Mouse (Mus musculus) testis, adult 2 months (tissue): ENCODE data around the gene Man2a2. TPM values are rescaled to one million over a fixed set of nuclear protein-coding genes. Genes with fewer than 3 reads are reported as not detected.

Experiments used
- H3K27ac ChIP-seq: fragments of 200-500 bp; 2 replicates; pipeline ENCODE4 v1.5.1; 2012; ENCODE audit warnings: low read depth, low read length; ENCODE audit not compliant: control insufficient read depth, insufficient read depth
- H3K27me3 ChIP-seq: fragments of 200-500 bp; 2 replicates; pipeline ENCODE4 v1.6.1; 2012; ENCODE audit warnings: mild to moderate bottlenecking, low read length, moderate library complexity; ENCODE audit not compliant: control insufficient read depth, insufficient read depth
- H3K36me3 ChIP-seq: fragments of 200-500 bp; 2 replicates; pipeline ENCODE4 v1.6.1; 2012; ENCODE audit warnings: mild to moderate bottlenecking, low read length; ENCODE audit not compliant: control insufficient read depth, insufficient read depth
- H3K4me1 ChIP-seq: fragments of 200-500 bp; 2 replicates; pipeline ENCODE4 v1.6.1; 2012; ENCODE audit warnings: low read length; ENCODE audit not compliant: control insufficient read depth, insufficient read depth
- H3K4me3 ChIP-seq: fragments of 200-500 bp; 2 replicates; pipeline ENCODE4 v1.5.1; 2012; ENCODE audit warnings: low read depth, mild to moderate bottlenecking, low read length, moderate library complexity, mixed read lengths; ENCODE audit not compliant: control insufficient read depth
- CTCF ChIP-seq: fragments of 200-500 bp; IDR thresholded peaks from 2 replicates; pipeline ENCODE4 v1.5.1; 2012; ENCODE audit warnings: low read depth, mild to moderate bottlenecking, inconsistent platforms, low read length, moderate library complexity; ENCODE audit not compliant: control insufficient read depth, insufficient read depth, insufficient replicate concordance
- POLR2A ChIP-seq: fragments of 200-500 bp; IDR thresholded peaks from 2 replicates; pipeline ENCODE4 v1.6.1; 2012; ENCODE audit warnings: low read depth, mild to moderate bottlenecking, inconsistent platforms, low read length, moderate library complexity; ENCODE audit not compliant: control insufficient read depth
- polyA plus RNA-seq: library from polyadenylated mRNA; depleted of rRNA; stranded (reverse); fragments of >200 nt; gene quantifications from 2 replicates; pipeline ENCODE4 v1.2.3, GENCODE M21; 2012

Man2a2 gene
- polyA plus RNA-seq, 1 experiment: 71.5 TPM

- no peaks in the 10 kb centered on the region for H3K27me3 ChIP-seq
- no peak overlapping the region for H3K4me3 ChIP-seq
- no peaks in the 10 kb centered on the region for H3K36me3 ChIP-seq
- no peak for TF ChIP-seq CTCF
- TF ChIP-seq POLR2A: no peak
- no peak overlapping the region for H3K27ac ChIP-seq
- peaks cover 4% of the 10 kb centered on the region for H3K4me1 ChIP-seq
Observed at GRCm38 (mm10) chr7:80374733-80375132, 3.6 kb upstream of the Man2a2 start.

- Histone ChIP-seq H3K4me1 (peaks cover 4% of the 10 kb centered on the region), H3K27me3 (no peaks in the 10 kb centered on the region), H3K27ac (no peak overlapping the region), H3K4me3 (no peak overlapping the region), H3K36me3 (no peaks in the 10 kb centered on the region)
- TF ChIP-seq POLR2A: no peak
- no peak for TF ChIP-seq CTCF
Observed at GRCm38 (mm10) chr7:80374280-80374679, 3.1 kb upstream of the Man2a2 start.

GRCm38 (mm10) chr7:80373850-80374249, 2.7 kb upstream of the Man2a2 start:
- Histone ChIP-seq H3K36me3 (no peaks in the 10 kb centered on the region), H3K27ac (no peak overlapping the region), H3K4me3 (no peak overlapping the region), H3K4me1 (peaks cover 6% of the 10 kb centered on the region), H3K27me3 (no peaks in the 10 kb centered on the region)
- TF ChIP-seq POLR2A (no peak), CTCF (no peak)

- H3K27me3 ChIP-seq: no peaks in the 10 kb centered on the region
- H3K4me1 ChIP-seq: peaks cover 6% of the 10 kb centered on the region
- TF ChIP-seq POLR2A: no peak
- no peak for TF ChIP-seq CTCF
- no peaks in the 10 kb centered on the region for H3K36me3 ChIP-seq
- no peak overlapping the region for H3K27ac ChIP-seq
- no peak overlapping the region for H3K4me3 ChIP-seq
Observed at GRCm38 (mm10) chr7:80373352-80373751, 2.2 kb upstream of the Man2a2 start.

- Histone ChIP-seq H3K4me3 (no peak overlapping the region), H3K4me1 (peaks cover 6% of the 10 kb centered on the region), H3K27ac (no peak overlapping the region), H3K36me3 (no peaks in the 10 kb centered on the region), H3K27me3 (no peaks in the 10 kb centered on the region)
- no peak for TF ChIP-seq CTCF
- TF ChIP-seq POLR2A: no peak
Observed at GRCm38 (mm10) chr7:80372667-80373066, 1.5 kb upstream of the Man2a2 start.

- no peaks in the 10 kb centered on the region for H3K36me3 ChIP-seq
- H3K4me1 ChIP-seq: peaks cover 5% of the 10 kb centered on the region
- TF ChIP-seq POLR2A (no peak), CTCF (no peak)
- H3K27me3 ChIP-seq: no peaks in the 10 kb centered on the region
- H3K4me3 ChIP-seq: no peak overlapping the region
- H3K27ac ChIP-seq: no peak overlapping the region
Observed at GRCm38 (mm10) chr7:80372166-80372565, 991 bp upstream of the Man2a2 start.

- TF ChIP-seq POLR2A (peak; percentile 49; the same call in 1 of the 2 replicates), CTCF (no peak)
- Histone ChIP-seq H3K27ac (peak overlapping the region; percentile 92), H3K4me1 (peaks cover 7% of the 10 kb centered on the region), H3K36me3 (peaks cover 5% of the 10 kb centered on the region), H3K4me3 (peak overlapping the region; percentile 96), H3K27me3 (no peaks in the 10 kb centered on the region)
Observed at GRCm38 (mm10) chr7:80370649-80371040, 530 bp downstream of the Man2a2 start.

GRCm38 (mm10) chr7:80369967-80370431, 1.2 kb downstream of the Man2a2 start:
- H3K27me3 ChIP-seq: no peaks in the 10 kb centered on the region
- H3K4me3 ChIP-seq: peak overlapping the region; percentile 96
- peak overlapping the region; percentile 92 for H3K27ac ChIP-seq
- H3K4me1 ChIP-seq: peaks cover 7% of the 10 kb centered on the region
- H3K36me3 ChIP-seq: peaks cover 5% of the 10 kb centered on the region
- TF ChIP-seq CTCF (no peak), POLR2A (no peak)
